Mouse (Mus musculus): Measurements from ENCODE around the gene Atn1. TPM values are rescaled to one million over a fixed set of nuclear protein-coding genes. Genes with fewer than 3 reads are reported as not detected.
A peak's percentile ranks its signal among the peaks of the same experiment; 100 is the strongest.

Atn1 gene
- polyA plus RNA-seq, 1 experiment from 2014 or later = 9.4 TPM

GRCm38 (mm10) chr6:124787722-124788121 lies 31.4 kb upstream of the Atn1 start:
- WGBS = 65% methylated on average over 10 of the region's 10 CpGs

GRCm38 (mm10) chr6:124786756-124787420 lies 30.6 kb upstream of the Atn1 start:
- H3K9ac ChIP-seq = no peak overlapping the region
- WGBS = 45% methylated on average over 8 of the region's 8 CpGs

More at GRCm38 (mm10) chr6:124787722-124788121, 31.4 kb upstream of the Atn1 start:
- ATAC-seq (ENCODE audit: extremely low read depth, insufficient number of reproducible peaks, low FRiP score, low TSS enrichment) = no peak
- no peaks in the 10 kb centered on the region for H3K9me3 ChIP-seq
- H3K4me1 ChIP-seq = peaks cover 3% of the 10 kb centered on the region
- no peak overlapping the region for H3K4me2 ChIP-seq
- H3K36me3 ChIP-seq = no peaks in the 10 kb centered on the region
- H3K9ac ChIP-seq = no peak overlapping the region
- H3K4me3 ChIP-seq = no peak overlapping the region
- no peak overlapping the region for H3K27ac ChIP-seq (replicated peaks)
- no peaks in the 10 kb centered on the region for H3K27me3 ChIP-seq (replicated peaks)

GRCm38 (mm10) chr6:124782436-124782835 lies 26.1 kb upstream of the Atn1 start:
- H3K9me3 ChIP-seq = no peaks in the 10 kb centered on the region
- H3K27me3 ChIP-seq (replicated peaks) = peaks cover 41% of the 10 kb centered on the region
- WGBS = 26% methylated on average over 6 of the region's 6 CpGs
- no peak for ATAC-seq (ENCODE audit: extremely low read depth, insufficient number of reproducible peaks, low FRiP score, low TSS enrichment)
- peak overlapping the region; percentile 31 for H3K4me3 ChIP-seq
- no peak overlapping the region for H3K27ac ChIP-seq (replicated peaks)
- H3K36me3 ChIP-seq = no peaks in the 10 kb centered on the region
- H3K9ac ChIP-seq = 0 out of 2 replicates have a peak overlapping the region, but pooled peaks have one; percentile 33
- H3K4me2 ChIP-seq = peak overlapping the region; percentile 50
- peaks cover 9% of the 10 kb centered on the region for H3K4me1 ChIP-seq

More at GRCm38 (mm10) chr6:124786756-124787420, 30.6 kb upstream of the Atn1 start:
- no peak for ATAC-seq (ENCODE audit: extremely low read depth, insufficient number of reproducible peaks, low FRiP score, low TSS enrichment)
- no peaks in the 10 kb centered on the region for H3K36me3 ChIP-seq
- H3K27ac ChIP-seq (replicated peaks) = no peak overlapping the region
- H3K4me2 ChIP-seq = no peak overlapping the region
- no peak overlapping the region for H3K4me3 ChIP-seq
- no peaks in the 10 kb centered on the region for H3K27me3 ChIP-seq (replicated peaks)
- peaks cover 8% of the 10 kb centered on the region for H3K4me1 ChIP-seq
- no peaks in the 10 kb centered on the region for H3K9me3 ChIP-seq

DNA sequence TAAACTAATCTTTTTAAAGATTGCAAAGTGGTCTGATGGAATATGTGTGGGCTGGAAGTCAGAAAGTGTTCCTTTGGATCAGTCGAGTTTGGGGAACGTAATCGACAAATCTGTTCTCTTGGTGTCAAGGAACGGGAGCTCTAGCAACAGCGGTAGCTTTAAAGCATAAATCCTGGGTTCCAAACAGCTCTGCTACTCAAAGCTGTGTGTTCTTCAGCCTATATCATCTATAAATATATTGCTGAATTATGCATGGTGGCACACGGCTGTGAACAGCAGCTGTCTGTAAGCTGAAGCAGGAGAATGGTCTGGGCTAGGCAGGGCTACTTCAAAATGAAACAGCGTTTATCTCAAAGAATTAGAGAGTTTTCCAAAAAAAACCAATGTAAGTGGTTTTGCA lies 24.6 kb upstream of the Atn1 start:
- ATAC-seq (ENCODE audit: extremely low read depth, insufficient number of reproducible peaks, low FRiP score, low TSS enrichment) = no peak

DNA sequence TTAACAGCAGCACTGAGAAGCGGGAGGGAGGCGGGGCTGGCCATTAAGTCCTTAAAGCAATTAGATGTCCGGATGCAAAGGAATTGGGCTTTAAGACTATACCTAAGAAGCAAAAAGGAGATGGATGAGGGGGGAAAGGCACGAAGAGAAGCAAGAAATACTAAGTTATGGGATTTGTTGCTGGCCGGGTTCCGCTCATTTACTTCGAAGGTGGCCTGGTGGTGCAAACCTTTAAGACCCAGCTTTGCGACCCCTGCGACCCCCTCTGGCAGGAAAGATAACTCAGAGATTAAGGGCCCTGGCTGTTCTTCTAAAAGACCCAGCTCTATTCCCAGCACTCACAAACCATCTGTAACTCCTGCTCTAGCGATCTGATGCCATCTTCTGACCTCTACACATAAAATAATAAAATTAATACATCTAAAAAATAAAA lies 23.7 kb upstream of the Atn1 start:
- no peaks in the 10 kb centered on the region for H3K9me3 ChIP-seq
- H3K9ac ChIP-seq = peak overlapping the region; percentile 65
- no peak overlapping the region for H3K27ac ChIP-seq (replicated peaks)
- H3K4me2 ChIP-seq = peak overlapping the region; percentile 70
- peaks cover 44% of the 10 kb centered on the region for H3K27me3 ChIP-seq (replicated peaks)
- WGBS = 3% methylated on average over 10 of the region's 10 CpGs
- H3K4me1 ChIP-seq = peaks cover 9% of the 10 kb centered on the region
- peak overlapping the region; percentile 47 for H3K4me3 ChIP-seq
- ATAC-seq (ENCODE audit: extremely low read depth, insufficient number of reproducible peaks, low FRiP score, low TSS enrichment) = no peak
- no peaks in the 10 kb centered on the region for H3K36me3 ChIP-seq

More for the DNA sequence above, 24.6 kb upstream of the Atn1 start:
- H3K4me3 ChIP-seq = no peak overlapping the region
- H3K27me3 ChIP-seq (replicated peaks) = peaks cover 44% of the 10 kb centered on the region
- no peaks in the 10 kb centered on the region for H3K9me3 ChIP-seq
- H3K9ac ChIP-seq = no peak overlapping the region
- H3K4me2 ChIP-seq = no peak overlapping the region
- WGBS = 78% methylated on average over 7 of the region's 7 CpGs
- H3K36me3 ChIP-seq = no peaks in the 10 kb centered on the region
- peaks cover 9% of the 10 kb centered on the region for H3K4me1 ChIP-seq
- H3K27ac ChIP-seq (replicated peaks) = no peak overlapping the region

DNA sequence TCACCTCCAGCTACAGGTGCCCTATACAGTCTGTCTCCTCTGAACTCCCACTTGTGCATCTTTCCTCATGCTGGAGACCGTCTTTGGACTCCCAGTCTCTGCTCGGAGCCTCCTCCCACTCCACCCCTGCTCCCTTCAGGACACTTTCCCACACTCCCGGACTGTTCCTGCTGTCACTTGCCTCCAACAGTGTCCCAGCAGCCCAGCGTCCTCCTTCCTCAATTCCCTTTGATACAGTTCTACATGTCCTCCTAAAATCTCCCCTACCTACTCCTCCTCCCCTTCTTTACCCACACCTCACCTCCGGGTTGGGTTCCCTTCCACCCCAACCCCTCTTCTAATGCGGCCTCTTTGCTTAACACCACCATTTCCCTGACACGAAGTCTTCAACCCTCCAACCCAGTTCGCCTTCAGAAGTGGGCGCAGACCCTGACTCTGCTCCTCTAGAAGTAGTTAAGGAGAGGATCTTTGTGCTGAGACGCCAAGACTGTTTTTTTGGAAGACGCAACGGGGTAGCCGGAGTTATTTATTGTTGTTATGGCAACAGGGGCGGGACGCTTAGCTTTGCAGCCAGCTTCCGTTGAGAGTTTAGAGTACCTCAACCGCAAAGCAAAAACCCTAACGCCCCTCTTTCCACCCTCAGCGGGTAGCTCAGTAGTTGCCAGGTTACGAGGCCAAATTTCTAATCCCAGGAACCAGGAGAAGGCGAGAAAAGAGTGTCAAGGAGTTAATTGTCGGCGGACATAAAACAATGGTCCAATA lies 23.1 kb upstream of the Atn1 start, which contains the start of gene Lrrc23:
Gene Lrrc23 (minus strand): TSS at position 506 of the 762 bp plus-strand sequence.
- peaks cover 9% of the 10 kb centered on the region for H3K4me1 ChIP-seq
- H3K27ac ChIP-seq (replicated peaks) = no peak within 1 kb of the TSS
- H3K9ac ChIP-seq = peak within 1 kb of the TSS; percentile 65
- peak within 1 kb of the TSS; percentile 47 for H3K4me3 ChIP-seq
- peak within 1 kb of the TSS; percentile 70 for H3K4me2 ChIP-seq
- 1% methylated on average over 23 of the region's 23 CpGs for WGBS
- no peaks in the 10 kb centered on the region for H3K9me3 ChIP-seq
- no peaks in the 10 kb centered on the region for H3K36me3 ChIP-seq
- H3K27me3 ChIP-seq (replicated peaks) = peaks cover 44% of the 10 kb centered on the region
- peak; percentile 54; the same call in 1 of the 2 replicates for ATAC-seq (ENCODE audit: extremely low read depth, insufficient number of reproducible peaks, low FRiP score, low TSS enrichment)

- H3K27ac ChIP-seq (replicated peaks) = no peak overlapping the region
- H3K4me2 ChIP-seq = peak overlapping the region; percentile 77; the same call in 1 of the 2 replicates
- no peaks in the 10 kb centered on the region for H3K9me3 ChIP-seq
- no peak for ATAC-seq (ENCODE audit: extremely low read depth, insufficient number of reproducible peaks, low FRiP score, low TSS enrichment)
- peaks cover 43% of the 10 kb centered on the region for H3K27me3 ChIP-seq (replicated peaks)
- 77% methylated on average over 15 of the region's 15 CpGs for WGBS
- H3K4me3 ChIP-seq = no peak overlapping the region
- H3K36me3 ChIP-seq = no peaks in the 10 kb centered on the region
- H3K4me1 ChIP-seq = peaks cover 27% of the 10 kb centered on the region
- no peak overlapping the region for H3K9ac ChIP-seq
Measured at GRCm38 (mm10) chr6:124770511-124770910, 14.2 kb upstream of the Atn1 start.

- WGBS = 26% methylated on average over 7 of the region's 7 CpGs
- H3K27ac ChIP-seq (replicated peaks) = no peak overlapping the region
- peak overlapping the region; percentile 54 for H3K4me3 ChIP-seq
- H3K4me1 ChIP-seq = peaks cover 27% of the 10 kb centered on the region
- no peaks in the 10 kb centered on the region for H3K9me3 ChIP-seq
- peak overlapping the region; percentile 77 for H3K4me2 ChIP-seq
- no peaks in the 10 kb centered on the region for H3K36me3 ChIP-seq
- H3K27me3 ChIP-seq (replicated peaks) = peaks cover 43% of the 10 kb centered on the region
- H3K9ac ChIP-seq = peak overlapping the region; percentile 78
- ATAC-seq (ENCODE audit: extremely low read depth, insufficient number of reproducible peaks, low FRiP score, low TSS enrichment) = no peak
Measured at GRCm38 (mm10) chr6:124770013-124770412, 13.7 kb upstream of the Atn1 start.

DNA sequence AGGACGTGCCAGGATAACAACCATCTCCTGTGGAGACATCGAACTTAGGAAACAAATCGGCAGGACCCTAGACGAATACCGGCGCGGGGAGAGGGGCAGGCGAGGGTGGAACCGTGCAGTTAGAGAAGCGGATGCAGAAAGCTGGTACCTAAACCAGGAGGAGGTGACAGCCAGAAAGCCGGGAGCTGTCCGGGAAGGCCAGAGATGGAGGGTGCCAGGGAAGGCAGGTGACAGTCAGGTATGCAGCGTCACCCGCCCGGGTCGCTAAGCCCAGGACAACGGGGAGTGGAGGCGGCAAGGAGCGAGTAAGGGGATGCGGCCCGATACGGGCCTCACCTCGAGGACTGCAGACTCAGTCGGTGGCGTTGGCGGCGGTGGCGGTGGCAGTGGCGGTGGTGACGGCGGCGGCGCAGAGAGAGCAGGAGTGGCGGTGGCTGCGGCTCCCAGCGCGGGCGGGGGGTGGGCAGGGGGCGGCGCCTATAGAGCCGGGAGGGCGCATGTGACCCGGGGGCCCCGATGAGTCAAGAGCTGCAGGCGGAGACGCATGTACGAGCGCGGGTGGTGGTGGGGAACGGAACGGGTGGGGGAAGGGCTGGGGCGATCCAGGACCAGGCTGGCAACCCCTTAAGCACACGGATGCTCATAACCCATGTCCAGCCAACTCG lies 12.9 kb upstream of the Atn1 start, which contains the start of gene Eno2:
Gene Eno2 (minus strand): TSS at position 573 of the 665 bp plus-strand sequence.
- peak within 1 kb of the TSS; percentile 77 for H3K4me2 ChIP-seq
- no peak within 1 kb of the TSS for H3K27ac ChIP-seq (replicated peaks)
- no peaks in the 10 kb centered on the region for H3K36me3 ChIP-seq
- under 1% methylated on average over 54 of the region's 54 CpGs for WGBS
- peak; percentile 3; the same call in 1 of the 2 replicates for ATAC-seq (ENCODE audit: extremely low read depth, insufficient number of reproducible peaks, low FRiP score, low TSS enrichment)
- peak within 1 kb of the TSS; percentile 78 for H3K9ac ChIP-seq
- H3K4me1 ChIP-seq = peaks cover 27% of the 10 kb centered on the region
- H3K27me3 ChIP-seq (replicated peaks) = peaks cover 43% of the 10 kb centered on the region
- no peaks in the 10 kb centered on the region for H3K9me3 ChIP-seq
- peak within 1 kb of the TSS; percentile 54 for H3K4me3 ChIP-seq

GRCm38 (mm10) chr6:124768704-124769044 lies 12.3 kb upstream of the Atn1 start:
- peak overlapping the region; percentile 78 for H3K9ac ChIP-seq

More at GRCm38 (mm10) chr6:124768704-124769044, 12.3 kb upstream of the Atn1 start:
- Histone ChIP-seq H3K27me3 (replicated peaks) (peaks cover 48% of the 10 kb centered on the region), H3K4me3 (peak overlapping the region; percentile 54), H3K9me3 (no peaks in the 10 kb centered on the region), H3K36me3 (no peaks in the 10 kb centered on the region), H3K4me2 (peak overlapping the region; percentile 77), H3K4me1 (peaks cover 27% of the 10 kb centered on the region), H3K27ac (replicated peaks) (no peak overlapping the region)
- WGBS = 6% methylated on average over 9 of the region's 9 CpGs
- ATAC-seq (ENCODE audit: extremely low read depth, insufficient number of reproducible peaks, low FRiP score, low TSS enrichment) = no peak

Data from heart, embryonic 13.5 days (tissue).